Mouse (Mus musculus) embryonic facial prominence, embryonic 14.5 days (tissue): ENCODE measurements around the gene Zfp398. TPM values are rescaled to one million over a fixed set of nuclear protein-coding genes. Genes with fewer than 3 reads are reported as not detected.
"Not testable (repeated sequence)": the region's sequence is repeated elsewhere in the genome, so short reads cannot be mapped to it uniquely, and the experiment has no call there.

Source experiments
- ATAC-seq: fragments of 200-750 bp; cut with Nextera tagmentation; 2 replicates; pipeline ENCODE4 v1.8.0; 2017; ENCODE audit warnings: low read depth, moderate number of reproducible peaks, moderate TSS enrichment
- DNase-seq: peaks from one replicate; pipeline ENCODE4 v3.0.0-alpha.2; 2015; ENCODE audit warnings: low spot score
- H3K27ac ChIP-seq: fragments of 300-500 bp; sonication (generic); replicated peaks from 2 replicates; pipeline ENCODE4 v1.5.1; 2014; ENCODE audit warnings: low read depth, mild to moderate bottlenecking, low read length, moderate library complexity
- H3K27me3 ChIP-seq: fragments of 300-500 bp; sonication (generic); replicated peaks from 2 replicates; pipeline ENCODE4 v1.6.1; 2014; ENCODE audit warnings: low read length; ENCODE audit not compliant: control insufficient read depth, insufficient read depth
- H3K36me3 ChIP-seq: fragments of 300-500 bp; sonication (generic); 2 replicates; pipeline ENCODE4 v1.6.1; 2014; ENCODE audit warnings: low read length, mixed read lengths; ENCODE audit not compliant: control insufficient read depth, insufficient read depth
- H3K4me1 ChIP-seq: fragments of 300-500 bp; sonication (generic); 2 replicates; pipeline ENCODE4 v1.6.1; 2014; ENCODE audit warnings: antibody characterized with exemption, low read length; ENCODE audit not compliant: control insufficient read depth, insufficient read depth
- H3K4me2 ChIP-seq: fragments of 300-500 bp; sonication (generic); 2 replicates; pipeline ENCODE4 v1.6.1; 2014; ENCODE audit warnings: low read depth, mild to moderate bottlenecking, low read length, moderate library complexity, mixed read lengths
- H3K4me3 ChIP-seq: fragments of 300-500 bp; sonication (generic); 2 replicates; pipeline ENCODE4 v1.5.1; 2014; ENCODE audit warnings: low read depth, mild to moderate bottlenecking, low read length
- H3K9ac ChIP-seq: fragments of 300-500 bp; sonication (generic); 2 replicates; pipeline ENCODE4 v1.6.1; 2014; ENCODE audit warnings: low read depth, mild to moderate bottlenecking, low read length, moderate library complexity, mixed read lengths
- H3K9me3 ChIP-seq: fragments of 300-500 bp; sonication (generic); 2 replicates; pipeline ENCODE4 v1.6.1; 2016; ENCODE audit warnings: low read length; ENCODE audit not compliant: control insufficient read depth
- WGBS: fragments of 180-500 bp; shearing (Covaris S2); extraction: QIAGEN DNeasy Blood & Tissue Kit; methylation state at CpG from one replicate; pipeline ENCODE4 v1.1.7; 2014; 5-methylcytosine and 5-hydroxymethylcytosine counted together
- polyA plus RNA-seq: library from polyadenylated mRNA; unstranded; fragments of >200 nt; fragmentation: Nextera tagmentation; extraction: Ambion mirVana; gene quantifications from 2 replicates; pipeline ENCODE4 v1.2.1, GENCODE M21; 2014

Zfp398 gene
- polyA plus RNA-seq, 1 experiment from 2014 or later: 8.0 TPM

DNA sequence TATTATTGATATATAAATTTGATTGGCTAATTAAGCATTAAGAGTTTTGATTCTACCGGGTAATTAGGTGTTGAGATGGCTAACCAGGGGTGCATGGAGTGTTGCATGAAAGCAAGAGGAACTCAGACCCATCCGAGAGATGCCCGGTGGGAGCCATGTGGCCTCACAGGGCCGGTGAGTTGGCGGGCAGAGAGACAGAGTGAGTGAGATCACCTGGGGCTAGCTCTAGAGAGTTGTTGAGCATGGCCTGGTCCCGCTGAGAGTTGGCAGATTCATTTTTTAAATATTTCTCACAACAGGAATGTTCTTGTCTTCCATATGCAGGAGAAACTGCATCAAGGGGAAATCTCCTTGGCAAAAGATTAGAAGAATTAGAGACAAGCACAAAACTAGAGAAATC lies 21.8 kb downstream of the Zfp398 start:
- Histone ChIP-seq H3K9me3 (no peaks in the 10 kb centered on the region), H3K9ac (no peak overlapping the region), H3K4me1 (no peaks in the 10 kb centered on the region), H3K4me2 (no peak overlapping the region), H3K4me3 (no peak overlapping the region), H3K27ac (no peak overlapping the region), H3K36me3 (peaks cover 36% of the 10 kb centered on the region), H3K27me3 (no peaks in the 10 kb centered on the region)
- no peak for DNase-seq
- no peak for ATAC-seq
- WGBS: 87% methylated on average over 6 of the region's 6 CpGs

- not testable (repeated sequence) for H3K4me1 ChIP-seq, H3K4me3 ChIP-seq, H3K9ac ChIP-seq, DNase-seq, ATAC-seq, H3K27me3 ChIP-seq, H3K4me2 ChIP-seq, H3K27ac ChIP-seq, H3K9me3 ChIP-seq
- H3K36me3 ChIP-seq: peaks cover 41% of the 10 kb centered on the region
- WGBS: 90% methylated on average over 3 of the region's 3 CpGs
These were observed 22.3 kb downstream of the Zfp398 start for GRCm38 (mm10) chr6:47857729-47858128.

- H3K27me3 ChIP-seq: no peaks in the 10 kb centered on the region
- 92% methylated on average over 5 of the region's 5 CpGs for WGBS
- no peaks in the 10 kb centered on the region for H3K4me1 ChIP-seq
- H3K27ac ChIP-seq: no peak overlapping the region
- DNase-seq: no peak
- peaks cover 19% of the 10 kb centered on the region for H3K36me3 ChIP-seq
- ATAC-seq: no peak
- H3K9ac ChIP-seq: no peak overlapping the region
- H3K4me3 ChIP-seq: no peak overlapping the region
- no peak overlapping the region for H3K4me2 ChIP-seq
- no peaks in the 10 kb centered on the region for H3K9me3 ChIP-seq
These were observed 36.8 kb downstream of the Zfp398 start for GRCm38 (mm10) chr6:47872266-47872665.

DNA sequence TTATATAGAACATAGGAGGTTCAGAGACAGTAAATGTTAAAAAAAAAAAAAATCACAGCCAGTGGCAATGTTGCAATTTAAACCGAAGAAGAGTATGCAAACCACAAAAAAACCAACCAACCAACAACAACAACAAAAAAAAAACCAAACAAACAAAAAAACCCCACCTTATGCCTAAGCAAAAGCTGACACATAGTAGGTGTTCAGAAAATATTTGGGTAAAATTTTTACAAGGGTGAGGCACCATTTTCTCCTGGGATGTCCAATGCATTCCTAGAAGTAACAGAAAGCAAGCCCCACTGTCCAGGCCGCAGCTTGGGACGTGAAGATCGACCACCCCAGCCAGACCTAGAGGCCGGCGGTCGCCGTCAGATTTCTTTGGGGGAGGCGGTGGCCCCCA lies 41.6 kb downstream of the Zfp398 start, which contains the start of gene Zfp282:
Zfp282 (plus strand) TSS at position 147 of the 400 bp plus-strand sequence.
- peak within 1 kb of the TSS; percentile 97 for H3K27ac ChIP-seq
- H3K9ac ChIP-seq: peak within 1 kb of the TSS; percentile 95
- 10% methylated on average over 7 of the region's 9 CpGs for WGBS
- DNase-seq: no peak
- peaks cover 27% of the 10 kb centered on the region for H3K36me3 ChIP-seq
- no peak for ATAC-seq
- H3K9me3 ChIP-seq: no peaks in the 10 kb centered on the region
- H3K4me3 ChIP-seq: peak within 1 kb of the TSS; percentile 92
- peak within 1 kb of the TSS; percentile 89 for H3K4me2 ChIP-seq
- H3K4me1 ChIP-seq: peaks cover 9% of the 10 kb centered on the region
- no peaks in the 10 kb centered on the region for H3K27me3 ChIP-seq

DNA sequence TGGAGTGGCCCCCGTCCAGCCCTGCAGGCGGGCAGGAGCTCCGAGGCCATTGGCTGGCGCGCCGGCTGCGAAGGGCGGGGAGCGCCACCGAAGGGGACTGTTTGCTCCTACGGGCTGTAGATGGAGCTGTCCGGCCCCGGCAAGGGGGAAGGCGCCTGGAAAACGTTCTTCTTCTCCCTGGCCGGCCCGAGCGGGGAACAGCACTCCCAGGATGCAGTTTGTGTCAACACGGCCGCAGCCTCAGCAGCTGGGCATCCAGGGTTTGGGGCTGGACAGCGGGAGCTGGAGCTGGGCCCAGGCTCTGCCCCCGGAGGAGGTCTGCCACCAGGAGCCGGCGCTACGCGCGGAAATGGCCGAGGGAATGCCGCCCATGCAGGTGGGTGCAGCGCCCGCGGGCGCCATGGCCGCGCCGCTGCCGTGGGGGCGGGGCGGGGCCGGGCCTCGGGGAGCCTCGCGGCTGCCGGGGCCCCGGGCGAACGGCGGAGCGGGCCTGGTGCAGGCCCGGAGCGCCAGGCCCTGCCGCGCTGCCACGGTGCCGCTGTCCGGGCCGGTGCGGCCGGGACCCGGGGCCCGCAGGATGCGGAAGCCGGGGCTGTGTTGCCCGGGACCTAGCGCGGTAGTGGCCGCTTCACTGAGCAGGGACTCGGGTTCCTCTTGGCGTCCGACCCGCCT lies 42.1 kb downstream of the Zfp398 start:
- H3K36me3 ChIP-seq: peaks cover 32% of the 10 kb centered on the region
- H3K4me2 ChIP-seq: peak overlapping the region; percentile 89
- peak overlapping the region; percentile 95 for H3K9ac ChIP-seq
- ATAC-seq (peak; percentile 96), DNase-seq (peak; percentile 96)
- peaks cover 9% of the 10 kb centered on the region for H3K4me1 ChIP-seq
- no peaks in the 10 kb centered on the region for H3K9me3 ChIP-seq
- WGBS: 0% methylated on average over 24 of the region's 71 CpGs
- peak overlapping the region; percentile 92 for H3K4me3 ChIP-seq
- H3K27ac ChIP-seq: peak overlapping the region; percentile 97
- H3K27me3 ChIP-seq: no peaks in the 10 kb centered on the region

GRCm38 (mm10) chr6:47878133-47878514 lies 42.7 kb downstream of the Zfp398 start:
- H3K27me3 ChIP-seq: no peaks in the 10 kb centered on the region
- DNase-seq (no peak), ATAC-seq (no peak; the same call in 1 of the 2 replicates)
- peak overlapping the region; percentile 97 for H3K27ac ChIP-seq
- 0% methylated on average over 11 of the region's 11 CpGs for WGBS
- peak overlapping the region; percentile 95 for H3K9ac ChIP-seq
- peak overlapping the region; percentile 89 for H3K4me2 ChIP-seq
- H3K9me3 ChIP-seq: no peaks in the 10 kb centered on the region
- H3K4me3 ChIP-seq: peak overlapping the region; percentile 92
- H3K4me1 ChIP-seq: peaks cover 9% of the 10 kb centered on the region
- peaks cover 38% of the 10 kb centered on the region for H3K36me3 ChIP-seq

GRCm38 (mm10) chr6:47878593-47878992 lies 43.1 kb downstream of the Zfp398 start:
- 45% methylated on average over 3 of the region's 3 CpGs for WGBS
- ATAC-seq (no peak), DNase-seq (no peak)
- Histone ChIP-seq H3K4me3 (peak overlapping the region; percentile 92), H3K9ac (peak overlapping the region; percentile 95), H3K4me2 (peak overlapping the region; percentile 89), H3K4me1 (peaks cover 9% of the 10 kb centered on the region), H3K27ac (peak overlapping the region; percentile 97), H3K36me3 (peaks cover 42% of the 10 kb centered on the region), H3K9me3 (no peaks in the 10 kb centered on the region), H3K27me3 (no peaks in the 10 kb centered on the region)

DNA sequence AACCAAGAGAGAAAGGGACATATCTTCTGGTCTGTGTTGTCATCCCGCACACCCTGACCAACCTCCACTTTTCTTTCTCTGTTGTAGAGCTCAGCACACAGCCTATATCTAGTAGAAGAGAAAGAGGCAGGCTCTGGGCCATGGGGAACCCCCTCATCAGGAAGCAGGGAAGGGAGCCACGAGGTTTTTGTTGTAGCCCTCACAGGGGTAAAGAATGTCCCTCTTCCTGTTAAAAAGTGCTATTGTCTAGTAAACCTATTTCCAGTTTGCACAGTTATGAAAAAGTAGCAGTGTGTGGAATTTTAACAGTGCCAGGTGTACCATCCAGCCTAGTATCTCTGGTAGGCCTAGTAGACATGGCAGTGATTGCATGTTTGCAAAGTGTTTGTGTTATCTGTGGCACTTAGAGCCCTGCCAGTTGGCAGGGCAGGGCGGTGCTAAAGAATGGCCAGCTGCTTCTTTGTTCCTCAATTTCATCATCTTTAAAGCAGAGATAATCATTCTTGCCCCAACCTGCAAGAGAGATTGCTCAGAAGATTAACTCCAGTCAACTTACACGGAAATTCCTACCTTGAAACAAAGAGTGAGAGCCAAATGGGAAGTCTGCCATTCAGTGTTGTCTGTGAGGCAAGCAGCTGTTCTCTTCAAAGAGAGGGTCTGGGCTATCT lies 43.7 kb downstream of the Zfp398 start:
- Histone ChIP-seq H3K4me3 (peak overlapping the region; percentile 92), H3K4me2 (peak overlapping the region; percentile 89), H3K36me3 (peaks cover 48% of the 10 kb centered on the region), H3K27me3 (no peaks in the 10 kb centered on the region), H3K4me1 (peaks cover 9% of the 10 kb centered on the region), H3K27ac (peak overlapping the region; percentile 97), H3K9me3 (no peaks in the 10 kb centered on the region), H3K9ac (peak overlapping the region; percentile 95)
- DNase-seq: peak; percentile 61
- WGBS: 57% methylated on average over 4 of the region's 4 CpGs
- ATAC-seq: no peak
